Mouse (Mus musculus) stomach, postnatal 0 days (tissue): ENCODE data around the gene Hgf.

Experiments
- CTCF ChIP-seq: IDR thresholded peaks from 2 replicates; pipeline ENCODE4 v1.5.1; 2016; ENCODE audit warnings: antibody characterized with exemption, low read depth, mild to moderate bottlenecking, moderate library complexity
- EP300 ChIP-seq: optimal IDR thresholded peaks from 2 replicates; pipeline ENCODE3; 2016; ENCODE audit warnings: antibody characterized with exemption

GRCm38 (mm10) chr5:16654022-16654421 is 100.7 kb downstream of the Hgf start:
- TF ChIP-seq CTCF (no peak), EP300 (no peak)
